Mouse (Mus musculus) ovary, postnatal 10 days (tissue): ENCODE data around the gene Clec4b2.
"Not testable (repeated sequence)": the region's sequence is repeated elsewhere in the genome, so short reads cannot be mapped to it uniquely, and the experiment has no call there.

ENCODE experiments used
- DNase-seq: peaks from one replicate; pipeline ENCODE4 v3.0.0; 2022; ENCODE audit warnings: low spot score

Gene Clec4b2

DNA sequence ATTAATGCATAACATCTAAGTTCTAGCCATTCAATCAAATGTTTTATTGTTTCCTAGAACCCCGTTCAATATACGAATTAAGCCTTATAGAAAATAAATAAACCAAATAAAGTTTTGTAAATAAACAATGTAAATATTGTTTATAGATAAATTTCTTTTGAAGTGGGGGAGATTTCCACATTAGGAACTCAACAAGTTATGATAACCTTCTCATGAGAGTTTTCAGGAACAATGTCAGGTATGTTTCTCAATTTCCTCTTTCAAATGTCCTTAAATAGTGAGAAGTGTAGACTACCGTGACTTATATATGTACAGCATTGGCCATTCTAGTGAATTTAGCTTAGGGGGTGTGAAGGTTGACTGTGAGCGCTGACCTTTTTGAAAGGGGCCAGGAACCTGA lies at the start of gene Clec4b2:
TSS of gene Clec4b2 (plus strand) at position 301 of the 400 bp plus-strand sequence.
- DNase-seq: no peak

DNA sequence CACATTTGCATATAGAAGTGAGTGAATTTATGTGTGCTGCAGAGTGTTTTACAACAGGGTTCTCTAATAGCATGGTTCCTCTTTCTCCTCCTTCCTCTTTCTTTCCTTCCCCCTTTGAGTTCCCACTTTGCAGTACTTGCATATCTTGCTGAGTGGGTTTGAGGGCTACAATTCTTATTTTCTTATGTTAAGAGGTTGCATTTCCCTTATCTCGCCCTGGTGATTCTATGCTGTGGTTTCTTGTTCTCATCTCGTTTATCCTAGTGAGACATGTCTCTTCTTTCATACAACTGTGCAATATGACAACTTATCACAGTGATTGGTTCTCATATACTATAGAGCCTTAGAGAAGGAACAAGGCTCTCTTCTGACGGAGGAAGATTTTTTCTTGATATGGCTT lies 49.5 kb upstream of the Clec4b2 start:
- DNase-seq: no peak

DNA sequence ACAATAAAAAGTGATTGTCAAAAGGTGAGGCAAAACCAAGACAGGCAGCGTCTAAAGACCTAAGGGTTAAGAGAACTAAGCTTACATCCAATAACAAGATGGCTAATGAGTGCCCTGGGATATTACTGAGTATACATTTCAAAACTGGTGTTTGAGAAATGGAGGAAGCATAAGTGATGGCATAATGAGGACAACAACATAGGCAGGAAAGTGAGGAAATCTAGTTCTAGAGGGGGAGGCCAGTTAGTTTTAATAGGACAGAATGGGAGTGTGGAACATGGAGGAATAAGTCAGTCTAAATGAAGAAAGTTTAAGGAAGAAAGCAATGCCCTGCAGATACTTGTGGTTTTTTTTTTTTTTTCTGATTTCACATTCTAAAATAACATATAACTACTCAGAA lies 45.5 kb upstream of the Clec4b2 start:
- DNase-seq: no peak

DNA sequence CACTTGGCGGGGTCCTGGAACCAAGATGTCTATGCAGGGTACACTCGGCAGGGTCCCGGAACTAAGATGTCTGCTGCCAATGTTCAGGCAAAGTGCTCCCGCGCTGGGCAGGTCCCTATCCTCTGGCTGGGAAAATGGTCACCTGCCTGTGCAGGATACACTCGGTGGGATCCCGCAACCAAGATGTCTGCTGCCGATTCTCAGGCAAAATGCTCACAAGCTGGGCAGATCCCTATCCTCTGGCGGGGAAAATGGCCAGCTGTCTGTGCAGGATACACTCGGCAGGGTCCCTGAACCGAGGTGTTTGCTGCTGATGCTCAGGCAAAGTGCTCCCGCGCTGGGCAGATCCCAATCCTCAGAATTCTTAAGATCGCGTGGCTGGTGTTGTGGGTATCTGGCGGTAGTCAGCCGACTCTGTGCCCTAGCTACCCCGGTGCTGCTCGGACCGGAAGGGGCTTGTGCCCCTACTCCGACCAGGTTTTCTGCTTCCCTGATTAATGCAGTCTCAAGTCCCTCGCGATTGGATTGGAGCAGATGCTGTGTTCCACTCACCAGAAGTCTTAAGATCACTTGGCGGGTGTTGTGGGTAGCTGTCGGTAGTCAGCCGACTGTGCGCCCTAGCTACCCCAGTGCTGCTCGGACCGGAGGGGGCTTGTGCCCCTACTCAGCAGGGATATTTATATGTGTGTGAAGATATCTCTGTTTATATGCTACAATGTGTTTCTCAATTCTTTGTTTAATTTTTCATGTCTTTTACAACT lies 34.7 kb upstream of the Clec4b2 start:
- not testable (repeated sequence) for DNase-seq

DNA sequence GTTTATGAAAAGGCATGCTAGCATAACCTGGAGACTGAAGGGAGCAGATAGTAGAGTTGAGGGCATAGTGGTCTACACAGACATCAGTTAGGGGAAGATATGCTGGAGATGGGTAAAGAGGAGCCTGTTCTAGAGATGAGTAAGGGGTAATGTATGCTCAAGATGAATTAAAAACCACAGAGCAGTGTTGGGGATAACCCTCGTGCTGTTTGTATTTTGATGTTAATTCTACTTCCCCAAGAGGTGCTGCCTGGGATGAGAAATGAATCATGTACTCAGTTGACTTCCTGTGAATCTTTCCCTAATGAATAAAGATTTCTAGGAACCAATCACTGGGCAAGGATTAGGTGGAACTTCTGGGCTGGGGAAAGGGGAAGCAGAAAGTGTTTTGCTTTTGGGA lies 2.6 kb upstream of the Clec4b2 start:
- DNase-seq: no peak

DNA sequence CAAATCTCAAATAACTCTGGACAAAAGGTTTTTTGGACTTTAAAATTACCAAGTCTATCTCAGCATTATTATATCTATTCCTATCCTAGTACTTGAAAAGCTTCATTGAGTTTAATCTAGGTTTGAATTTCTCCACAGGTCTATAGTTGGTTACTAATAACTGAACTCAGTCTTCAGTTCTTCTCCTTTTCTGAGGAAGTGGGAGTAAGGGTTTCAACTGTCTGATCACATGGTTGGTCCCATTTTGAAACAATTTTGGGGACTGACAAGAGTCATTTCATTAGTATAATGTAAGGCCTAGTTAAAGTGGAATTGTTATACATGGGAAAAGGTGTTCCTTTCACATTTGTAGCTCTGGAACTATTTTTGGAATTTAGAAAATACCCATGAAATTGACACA lies 1.7 kb upstream of the Clec4b2 start:
- no peak for DNase-seq

DNA sequence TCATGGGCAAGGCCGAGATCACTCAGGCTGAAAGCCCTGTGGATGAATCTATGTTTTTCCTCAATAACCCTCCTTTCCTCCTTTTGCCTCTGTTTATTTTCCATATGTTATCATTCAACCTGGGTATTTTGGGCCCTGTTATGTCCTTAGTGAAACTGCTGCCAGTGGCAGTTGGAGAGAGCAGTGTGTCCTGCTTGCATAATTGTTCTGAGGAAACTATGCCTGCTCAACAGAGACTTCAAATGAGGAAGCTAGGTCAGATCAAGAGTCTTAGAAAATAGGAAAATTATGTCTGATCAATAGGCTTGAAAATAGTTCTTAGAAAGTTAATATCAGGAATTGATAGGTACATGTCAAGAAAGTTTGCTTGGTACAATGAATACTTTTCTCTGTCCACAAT lies 2.9 kb downstream of the Clec4b2 start:
- no peak for DNase-seq

DNA sequence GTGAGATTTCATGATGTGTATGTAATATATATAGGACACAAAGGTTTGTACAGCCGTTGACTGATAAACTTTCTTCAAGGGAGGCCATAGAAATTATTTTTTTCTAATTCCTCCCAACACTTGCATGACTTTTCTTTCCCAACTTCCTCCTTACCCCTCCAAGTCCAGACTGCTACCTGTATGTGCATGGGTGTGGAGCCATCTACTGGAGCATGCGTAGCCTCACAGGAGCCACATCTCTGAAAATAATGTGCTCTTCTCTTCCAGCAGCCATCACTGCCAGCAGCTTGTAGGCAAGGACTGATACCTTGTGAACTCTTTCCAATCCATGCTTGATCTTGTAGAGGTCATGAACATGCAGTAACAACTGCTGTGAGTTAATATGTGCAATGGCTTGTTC lies 12.2 kb downstream of the Clec4b2 start:
- DNase-seq: not testable (repeated sequence)

DNA sequence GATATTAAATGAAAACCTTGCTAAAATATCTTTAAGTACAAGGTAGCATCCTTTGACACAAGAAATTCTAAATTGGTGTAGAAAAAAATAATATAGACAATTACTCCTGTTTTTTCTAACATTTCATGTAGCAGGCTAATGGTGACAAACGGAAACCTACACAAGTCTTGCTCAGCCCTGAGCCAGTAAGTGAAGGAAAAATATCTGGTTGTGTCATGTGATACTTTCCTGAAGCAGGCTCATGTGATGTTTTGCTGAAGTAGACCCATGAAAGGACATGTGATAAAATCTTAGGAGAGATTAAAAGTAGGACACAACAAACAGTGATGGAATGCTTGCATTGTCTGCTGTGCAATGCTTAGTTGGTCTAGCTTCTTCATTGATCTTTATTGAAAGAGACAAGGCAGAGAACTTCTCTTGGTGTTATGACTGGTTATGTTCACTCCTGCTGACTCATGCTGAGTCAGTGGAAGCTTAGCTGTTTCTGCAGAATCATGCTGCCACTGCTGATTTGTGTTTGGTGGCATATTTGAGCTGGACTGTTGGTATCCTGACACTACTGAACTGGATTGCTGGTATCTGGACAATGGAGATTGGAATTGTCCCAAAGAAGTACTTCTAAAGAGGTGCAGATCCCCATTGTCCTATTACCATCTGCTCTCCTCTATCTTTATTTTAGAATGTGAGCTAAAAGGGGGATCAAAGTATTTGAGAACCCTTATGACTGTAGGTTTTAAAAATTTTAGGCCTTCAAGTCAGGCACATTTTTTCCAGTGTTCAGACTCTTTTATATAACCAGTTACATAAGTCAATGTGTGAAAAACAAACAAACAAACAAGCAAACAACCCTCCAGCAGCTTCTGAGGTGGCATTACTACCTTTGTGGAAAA lies 34.7 kb downstream of the Clec4b2 start:
- no peak for DNase-seq

DNA sequence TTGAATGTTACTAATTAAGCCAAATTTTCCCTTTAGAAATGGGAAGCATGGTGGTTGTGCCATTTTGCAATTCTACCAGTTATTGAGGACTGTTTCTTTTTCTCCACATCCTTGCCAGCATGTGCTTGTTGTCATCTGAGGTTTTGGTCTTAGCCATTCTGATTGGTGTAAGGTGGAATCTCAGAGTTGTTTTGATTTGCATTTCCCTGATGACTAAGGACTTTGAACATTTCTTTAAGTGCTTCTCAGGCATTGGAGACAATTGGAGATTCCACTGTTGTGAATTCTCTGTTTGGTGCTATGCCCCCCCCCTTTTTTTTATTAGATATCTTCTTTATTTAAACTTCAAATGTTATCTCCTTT lies 35.4 kb downstream of the Clec4b2 start:
- DNase-seq: not testable (repeated sequence)

DNA sequence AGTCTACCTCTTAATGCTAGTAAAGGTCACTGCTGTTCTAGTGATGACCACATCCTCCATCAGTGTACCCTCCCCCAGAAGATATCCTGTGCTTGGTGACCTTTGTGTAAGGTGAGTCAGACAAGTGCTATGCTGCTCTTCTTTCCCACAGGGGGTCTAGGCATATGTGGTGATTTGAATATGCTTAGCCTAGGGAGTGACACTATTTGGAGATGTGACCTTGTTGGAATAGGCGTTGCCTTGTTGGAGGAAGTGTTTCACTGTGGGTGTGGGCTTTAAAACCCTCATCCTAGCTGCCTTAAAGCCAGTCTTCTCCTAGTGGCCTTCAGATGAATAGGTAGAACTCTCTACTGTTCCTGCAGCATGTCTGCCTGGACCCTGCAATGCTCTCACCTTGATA lies 39.0 kb downstream of the Clec4b2 start:
- DNase-seq: no peak

DNA sequence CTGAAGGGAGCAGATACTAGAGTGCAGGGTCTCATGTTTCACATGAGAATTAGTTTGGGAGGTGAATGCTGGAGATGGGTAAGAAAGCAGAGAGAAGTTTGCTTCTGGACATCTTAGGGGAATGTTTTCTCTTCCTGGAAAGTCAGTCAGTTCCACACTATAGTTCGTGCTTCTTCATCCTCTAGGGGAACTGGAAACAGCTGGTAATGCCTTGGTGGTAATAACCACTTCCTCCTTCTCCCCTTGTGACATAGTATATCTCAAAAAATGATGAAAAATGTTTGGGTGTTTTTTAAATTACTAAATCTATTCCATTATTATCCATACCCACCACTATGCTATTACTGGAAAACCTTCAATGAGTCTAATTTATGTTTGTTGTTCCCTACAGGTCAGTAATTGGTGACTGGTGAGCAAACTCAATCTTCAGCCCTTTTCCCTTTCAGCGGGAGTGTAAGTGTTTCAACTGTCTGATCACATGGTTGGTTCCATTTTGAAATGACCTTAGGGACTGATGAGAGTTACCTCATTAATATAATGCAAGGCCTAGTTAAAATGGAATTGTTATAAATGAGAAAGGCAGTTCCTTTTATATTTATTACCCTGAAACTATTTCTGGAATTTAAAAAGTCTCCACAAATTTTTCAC lies 55.0 kb downstream of the Clec4b2 start:
- DNase-seq: no peak

DNA sequence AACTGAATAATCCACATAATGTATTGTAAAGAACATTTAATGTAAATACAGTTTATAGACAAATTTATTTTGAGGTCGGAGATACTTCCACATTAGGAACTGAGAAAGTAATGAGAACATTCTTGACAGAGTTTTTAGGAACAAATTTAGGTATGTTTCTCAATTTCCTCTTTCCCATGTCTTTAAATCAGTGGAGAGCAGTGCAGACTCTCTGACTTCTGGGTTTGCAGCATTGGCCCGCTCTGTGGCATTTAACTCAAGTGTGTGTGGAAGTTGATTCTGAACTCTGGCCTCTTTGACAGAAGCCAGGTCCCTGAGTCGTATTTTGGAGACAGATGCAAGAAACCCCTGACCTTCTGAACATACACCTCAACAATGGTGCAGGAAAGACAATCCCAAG lies 57.0 kb downstream of the Clec4b2 start, which contains the start of gene Clec4n:
TSS of gene Clec4n (plus strand) at position 200 of the 400 bp plus-strand sequence.
- no peak for DNase-seq

DNA sequence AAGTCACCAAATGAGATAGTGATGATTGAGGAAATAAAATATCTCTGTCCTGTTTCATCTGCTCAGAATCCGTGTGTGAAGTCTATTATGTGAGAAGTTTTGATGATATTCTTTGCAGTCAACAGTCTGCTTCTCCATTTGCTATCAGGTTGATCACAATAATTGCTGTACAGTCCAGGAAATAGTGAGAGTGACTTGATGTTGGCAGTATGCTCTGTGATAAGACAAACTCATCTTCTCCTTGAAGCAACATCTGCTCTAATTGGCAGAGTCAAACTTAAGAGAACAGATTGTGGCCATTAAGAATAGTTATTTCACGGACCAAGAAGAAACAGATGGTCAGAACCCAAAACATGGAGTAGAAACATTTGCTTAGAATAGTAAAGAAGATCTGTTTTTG lies 58.5 kb downstream of the Clec4b2 start:
- DNase-seq: no peak

DNA sequence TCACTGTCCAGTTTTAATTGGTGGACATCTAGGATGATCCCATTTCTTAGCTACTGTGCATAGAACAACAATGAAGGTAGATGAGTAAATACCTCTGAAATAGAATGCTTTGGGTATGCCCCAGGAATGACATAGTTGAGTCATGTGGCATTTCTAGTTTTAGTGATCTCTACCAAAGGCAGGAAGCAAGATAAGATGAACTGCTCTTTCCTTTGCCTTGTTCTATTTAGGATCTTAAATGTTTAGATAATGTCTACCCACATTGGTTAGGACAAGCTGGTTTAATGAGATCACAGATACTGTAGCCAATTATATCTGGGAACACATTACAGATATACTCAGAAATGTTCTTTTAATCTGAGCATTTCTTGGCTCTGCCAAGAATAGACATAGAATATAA lies 64.9 kb downstream of the Clec4b2 start:
- no peak for DNase-seq

DNA sequence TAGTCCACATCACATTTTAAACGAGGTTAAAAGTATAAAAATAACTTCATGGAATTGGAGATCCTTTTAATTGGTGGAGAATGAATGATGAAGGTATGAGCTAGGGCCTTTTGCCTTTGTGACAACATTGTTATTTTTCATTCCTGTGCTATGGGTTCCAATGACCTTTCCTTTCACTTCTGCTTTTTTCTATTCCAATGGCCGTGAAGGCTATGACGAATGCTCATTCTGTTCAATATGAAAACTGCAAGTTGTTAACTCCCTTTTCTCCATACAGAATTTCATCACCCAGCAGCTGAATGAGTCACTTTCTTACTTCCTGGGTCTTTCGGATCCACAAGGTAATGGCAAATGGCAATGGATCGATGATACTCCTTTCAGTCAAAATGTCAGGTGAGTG lies 71.5 kb downstream of the Clec4b2 start:
- no peak for DNase-seq

DNA sequence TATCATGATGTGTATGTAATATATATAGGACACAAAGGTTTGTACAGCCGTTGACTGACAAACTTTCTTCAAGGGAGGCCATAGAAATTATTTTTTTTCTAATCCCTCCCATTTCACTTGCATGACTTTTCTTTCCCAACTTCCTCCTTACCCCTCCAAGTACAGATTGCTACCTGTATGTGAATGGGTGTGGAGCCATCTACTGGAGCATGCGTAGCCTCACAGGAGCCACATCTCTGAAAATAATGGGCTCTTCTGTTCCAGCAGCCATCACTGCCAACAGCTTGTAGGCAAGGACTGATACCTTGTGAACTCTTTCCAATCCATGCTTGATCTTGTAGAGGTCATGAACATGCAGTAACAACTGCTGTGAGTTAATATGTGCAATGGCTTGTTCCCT lies 76.2 kb downstream of the Clec4b2 start:
- not testable (repeated sequence) for DNase-seq

DNA sequence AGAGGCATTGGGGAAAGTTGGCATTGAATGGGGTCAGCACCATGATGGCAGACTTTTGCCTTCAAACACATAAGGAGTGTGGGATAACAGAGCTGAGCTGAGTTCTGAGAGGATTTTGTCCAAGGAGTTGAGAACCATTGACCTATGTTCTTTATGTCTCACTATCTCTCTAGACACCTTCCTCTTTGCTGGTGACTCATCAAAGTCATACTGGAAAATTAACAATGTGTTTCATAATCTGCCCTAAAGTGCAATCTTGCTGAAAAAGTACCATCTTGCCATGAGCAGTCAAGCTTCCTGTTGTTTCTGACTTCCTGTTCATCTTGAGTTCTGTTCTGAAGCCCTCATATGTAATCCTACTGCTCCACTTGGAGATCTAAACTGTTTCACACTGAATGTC lies 80.0 kb downstream of the Clec4b2 start:
- no peak for DNase-seq
